Mouse (Mus musculus) kidney, embryonic 15.5 days (tissue): Measurements from ENCODE around the gene 4933402N03Rik. TPM values are rescaled to one million over a fixed set of nuclear protein-coding genes. Genes with fewer than 3 reads are reported as not detected.

Experiments
- ATAC-seq: fragments of 200-750 bp; cut with Nextera tagmentation; replicated peaks from 2 replicates; pipeline ENCODE4 v1.8.0; 2017; ENCODE audit warnings: moderate TSS enrichment; ENCODE audit not compliant: low FRiP score
- H3K27ac ChIP-seq: fragments of 300-500 bp; sonication (generic); 2 replicates; pipeline ENCODE4 v1.5.1; 2015; ENCODE audit warnings: mild to moderate bottlenecking, inconsistent platforms
- H3K27me3 ChIP-seq: fragments of 300-500 bp; sonication (generic); 2 replicates; pipeline ENCODE4 v1.6.1; 2015; ENCODE audit warnings: inconsistent platforms
- H3K36me3 ChIP-seq: fragments of 300-500 bp; sonication (generic); 2 replicates; pipeline ENCODE4 v1.6.1; 2015; ENCODE audit warnings: inconsistent platforms
- H3K4me1 ChIP-seq: fragments of 300-500 bp; sonication (generic); 2 replicates; pipeline ENCODE4 v1.6.1; 2015; ENCODE audit warnings: inconsistent platforms
- H3K4me2 ChIP-seq: fragments of 300-500 bp; sonication (generic); 2 replicates; pipeline ENCODE4 v1.6.1; 2015; ENCODE audit warnings: moderate library complexity, mild to moderate bottlenecking, inconsistent platforms
- H3K4me3 ChIP-seq: fragments of 300-500 bp; sonication (generic); replicated peaks from 2 replicates; pipeline ENCODE4 v1.5.1; 2015; ENCODE audit warnings: mild to moderate bottlenecking, inconsistent platforms
- H3K9ac ChIP-seq: fragments of 300-500 bp; sonication (generic); 2 replicates; pipeline ENCODE4 v1.6.1; 2015; ENCODE audit warnings: mild to moderate bottlenecking, inconsistent platforms
- H3K9me3 ChIP-seq: fragments of 300-500 bp; sonication (generic); replicated peaks from 2 replicates; pipeline ENCODE4 v1.6.1; 2016; ENCODE audit warnings: inconsistent platforms
- WGBS: fragments of 180-500 bp; shearing (Covaris S2); methylation state at CpG from one replicate; pipeline ENCODE4 v1.1.7; 2015; ENCODE audit warnings: mixed read lengths; 5-methylcytosine and 5-hydroxymethylcytosine counted together
- polyA plus RNA-seq: library from polyadenylated mRNA; unstranded; fragments of >200 nt; fragmentation: Nextera tagmentation; extraction: Ambion mirVana; gene quantifications from 2 replicates; pipeline ENCODE4 v1.2.1, GENCODE M21; 2015

The 4933402N03Rik gene
- polyA plus RNA-seq, 1 experiment from 2014 or later: not detected

DNA sequence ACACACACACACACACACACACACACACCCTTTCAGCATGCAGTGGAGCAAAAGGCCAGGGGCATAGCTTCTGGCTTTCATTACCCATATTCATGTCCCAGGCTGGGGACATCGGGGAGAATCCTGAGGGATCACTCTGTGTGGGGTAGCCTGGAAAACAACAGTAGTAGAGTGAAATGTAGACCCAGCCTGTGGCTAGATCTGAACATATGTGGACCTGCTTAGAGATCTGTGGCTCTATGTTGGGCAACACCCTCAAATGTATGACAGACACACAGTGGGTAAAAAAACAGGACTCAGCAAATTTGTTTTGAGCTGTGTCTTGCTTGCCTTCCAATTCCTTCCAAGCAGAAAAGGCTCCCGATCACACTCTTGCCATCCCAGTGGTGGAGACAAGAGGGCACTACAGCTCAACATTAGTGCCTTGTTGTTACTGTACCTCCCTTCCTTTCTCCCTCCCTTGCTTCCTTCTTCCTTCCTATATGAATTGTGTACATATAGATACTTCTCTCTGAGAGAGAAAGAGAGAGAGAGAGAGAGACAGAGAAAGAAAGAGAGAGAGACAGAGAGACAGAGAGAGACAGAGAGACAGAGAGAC, 23.8 kb downstream of the 4933402N03Rik start:
- no peaks in the 10 kb centered on the region for H3K9me3 ChIP-seq
- H3K4me2 ChIP-seq: no peak overlapping the region
- H3K4me1 ChIP-seq: no peaks in the 10 kb centered on the region
- H3K36me3 ChIP-seq: no peaks in the 10 kb centered on the region
- no peak overlapping the region for H3K9ac ChIP-seq
- 92% methylated on average over 2 of the region's 2 CpGs for WGBS
- H3K4me3 ChIP-seq: no peak overlapping the region
- no peaks in the 10 kb centered on the region for H3K27me3 ChIP-seq
- H3K27ac ChIP-seq: no peak overlapping the region
- ATAC-seq: no peak

- Histone ChIP-seq H3K4me2 (no peak overlapping the region), H3K4me1 (no peaks in the 10 kb centered on the region), H3K9ac (no peak overlapping the region), H3K27ac (no peak overlapping the region), H3K36me3 (no peaks in the 10 kb centered on the region), H3K27me3 (no peaks in the 10 kb centered on the region), H3K4me3 (no peak overlapping the region), H3K9me3 (no peaks in the 10 kb centered on the region)
- ATAC-seq: no peak
- 77% methylated on average over 2 of the region's 2 CpGs for WGBS
Measured at GRCm38 (mm10) chr7:131114434-131114833, 31.7 kb downstream of the 4933402N03Rik start.

- H3K9me3 ChIP-seq: no peaks in the 10 kb centered on the region
- no peak overlapping the region for H3K4me3 ChIP-seq
- H3K4me1 ChIP-seq: no peaks in the 10 kb centered on the region
- H3K27me3 ChIP-seq: no peaks in the 10 kb centered on the region
- H3K27ac ChIP-seq: no peak overlapping the region
- H3K4me2 ChIP-seq: no peak overlapping the region
- H3K36me3 ChIP-seq: no peaks in the 10 kb centered on the region
- ATAC-seq: no peak
- WGBS: 64% methylated on average over 6 of the region's 6 CpGs
- H3K9ac ChIP-seq: no peak overlapping the region
Measured at GRCm38 (mm10) chr7:131113676-131114075, 32.4 kb downstream of the 4933402N03Rik start.

DNA sequence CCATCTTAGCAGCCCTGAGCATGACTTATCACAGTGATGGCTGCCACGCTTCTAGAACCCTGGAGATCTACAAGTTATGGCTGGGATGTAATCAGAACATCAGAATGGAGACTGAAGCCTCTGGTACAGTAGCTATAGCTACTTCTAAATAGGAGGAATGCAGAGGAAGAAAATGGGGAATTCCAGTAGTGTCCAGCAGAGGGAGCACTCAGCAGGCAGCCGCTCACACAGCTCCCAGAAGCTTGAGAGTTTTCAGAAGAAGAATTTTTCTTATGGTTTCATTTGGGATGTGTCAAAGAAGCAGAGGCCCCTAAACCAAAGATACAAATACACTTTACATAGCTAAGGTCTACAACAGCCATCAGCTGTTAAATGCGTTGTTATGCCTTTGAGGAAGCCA, 33.6 kb downstream of the 4933402N03Rik start:
- Histone ChIP-seq H3K9me3 (no peaks in the 10 kb centered on the region), H3K27me3 (no peaks in the 10 kb centered on the region), H3K4me3 (no peak overlapping the region), H3K27ac (no peak overlapping the region), H3K36me3 (no peaks in the 10 kb centered on the region), H3K4me2 (no peak overlapping the region), H3K4me1 (no peaks in the 10 kb centered on the region), H3K9ac (no peak overlapping the region)
- WGBS: 24% methylated on average over 3 of the region's 3 CpGs
- no peak for ATAC-seq

Other genes with a start within 250 kb of the 4933402N03Rik start
- gene Htra1, start 210.2 kb downstream of the 4933402N03Rik start, polyA plus RNA-seq: 13.4 and 14.3 TPM in 2 replicates
- gene Dmbt1, start 114.3 kb downstream of the 4933402N03Rik start, polyA plus RNA-seq: 0.17 and 0.22 TPM in 2 replicates
- not detected in 2 replicates for gene 5430419D17Rik, start 28.1 kb upstream of the 4933402N03Rik start, polyA plus RNA-seq
- gene Cuzd1, start 176.0 kb upstream of the 4933402N03Rik start, polyA plus RNA-seq: not detected in 2 replicates
- not detected in 2 replicates for gene Fam24b, start 183.2 kb upstream of the 4933402N03Rik start, polyA plus RNA-seq
- gene Fam24a, start 187.6 kb upstream of the 4933402N03Rik start, polyA plus RNA-seq: 0.24 TPM in 1 of 2 replicates, not detected in the other
- gene 2310057M21Rik, start 216.4 kb upstream of the 4933402N03Rik start, polyA plus RNA-seq: 22.1 and 22.7 TPM in 2 replicates
- 62.6 and 63.0 TPM in 2 replicates for gene Pstk, start 224.8 kb upstream of the 4933402N03Rik start, polyA plus RNA-seq